Mouse (Mus musculus): ENCODE data around the gene Rps19bp1. TPM values are rescaled to one million over a fixed set of nuclear protein-coding genes. Genes with fewer than 3 reads are reported as not detected.

The Rps19bp1 gene
- total and polyA plus RNA-seq, 2 experiments, result 8.3 to 17.0 TPM

DNA sequence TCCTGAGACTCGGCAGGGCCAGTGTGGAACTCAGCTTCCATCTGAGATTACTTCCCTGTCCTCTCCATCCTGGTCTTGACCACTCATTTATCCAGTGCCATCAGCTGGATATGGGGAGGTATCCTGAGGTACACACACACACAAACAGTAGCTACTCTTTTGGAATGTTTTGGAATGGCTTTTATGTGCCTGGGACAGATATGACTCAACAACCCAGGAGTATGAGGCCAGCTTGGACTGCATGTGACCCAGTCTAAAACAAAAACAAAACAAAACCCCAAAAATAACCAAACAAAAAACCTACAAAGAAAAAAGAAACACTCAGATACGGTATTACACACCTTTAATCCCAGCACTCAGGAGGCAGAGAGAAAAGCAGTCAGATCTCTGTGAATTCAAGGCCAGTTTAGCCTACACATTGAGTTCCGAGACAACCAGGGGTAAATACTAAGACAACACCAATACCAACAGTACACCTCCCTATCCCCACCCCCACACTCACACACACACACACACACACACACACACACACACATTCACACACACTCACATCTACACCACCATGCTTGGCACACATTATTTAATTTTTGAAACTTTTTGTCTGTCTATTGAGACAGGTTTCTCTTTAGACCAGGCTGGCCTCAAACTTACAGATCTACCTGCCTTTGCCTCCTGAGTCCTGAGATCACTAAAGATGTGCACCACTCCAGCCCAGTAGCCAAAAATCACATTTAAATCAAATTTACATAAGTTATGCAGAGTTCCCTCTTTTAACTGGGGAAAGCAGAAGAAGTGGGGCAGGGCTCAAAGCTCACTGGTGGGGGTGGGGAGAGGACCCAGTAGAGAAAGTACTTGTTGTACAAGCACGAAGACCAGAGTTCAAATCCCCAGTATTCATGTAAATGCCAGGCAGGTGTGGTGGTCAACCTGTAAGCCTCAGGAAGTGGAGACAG lies 44.1 kb downstream of the Rps19bp1 start:
- Histone ChIP-seq H3K27ac (replicated peaks; ENCODE audit: insufficient read depth, low read depth, low read length) (no peak overlapping the region), H3K9ac (ENCODE audit: low read depth, low read length) (no peak overlapping the region)
- DNase-seq (ENCODE audit: extremely low read depth, low read depth, low spot score), result no peak

GRCm38 (mm10) chr15:80219211-80219610 lies 44.9 kb downstream of the Rps19bp1 start:
- no peak overlapping the region for H3K9ac ChIP-seq (ENCODE audit: low read depth, low read length)
- no peak for DNase-seq (ENCODE audit: extremely low read depth, low read depth, low spot score)
- no peaks in the 10 kb centered on the region; the same call in 1 of the 2 replicates for H3K4me1 ChIP-seq (ENCODE audit: control insufficient read depth, insufficient read depth, low read length)
- H3K27me3 ChIP-seq (ENCODE audit: control insufficient read depth, insufficient read depth, low read length), result no peaks in the 10 kb centered on the region
- no peaks in the 10 kb centered on the region for H3K36me3 ChIP-seq (ENCODE audit: control insufficient read depth, insufficient read depth, low read length)
- no peak for TF ChIP-seq POLR2A (IDR thresholded peaks at IDR 0.05; ENCODE audit: extremely low read depth, insufficient read depth, low read length)
- TF ChIP-seq CTCF (IDR thresholded peaks at IDR 0.05; ENCODE audit: low read depth, low read length), result no peak
- no peak overlapping the region; the same call in 1 of the 2 replicates for H3K4me3 ChIP-seq (ENCODE audit: insufficient read depth, low read depth, low read length)
- 48% methylated on average over 14 of the region's 14 CpGs for WGBS
- H3K79me2 ChIP-seq (ENCODE audit: control insufficient read depth, insufficient read depth, low read length), result no peaks in the 10 kb centered on the region
- no peak overlapping the region for H3K27ac ChIP-seq (replicated peaks; ENCODE audit: insufficient read depth, low read depth, low read length)

More for the DNA sequence above, 44.1 kb downstream of the Rps19bp1 start:
- no peaks in the 10 kb centered on the region for H3K79me2 ChIP-seq (ENCODE audit: control insufficient read depth, insufficient read depth, low read length)
- H3K4me1 ChIP-seq (ENCODE audit: control insufficient read depth, insufficient read depth, low read length), result no peaks in the 10 kb centered on the region; the same call in 1 of the 2 replicates
- TF ChIP-seq CTCF (IDR thresholded peaks at IDR 0.05; ENCODE audit: low read depth, low read length) (no peak), POLR2A (IDR thresholded peaks at IDR 0.05; ENCODE audit: extremely low read depth, insufficient read depth, low read length) (no peak)
- no peaks in the 10 kb centered on the region for H3K36me3 ChIP-seq (ENCODE audit: control insufficient read depth, insufficient read depth, low read length)
- 60% methylated on average over 4 of the region's 4 CpGs for WGBS
- no peaks in the 10 kb centered on the region for H3K27me3 ChIP-seq (ENCODE audit: control insufficient read depth, insufficient read depth, low read length)
- no peak overlapping the region for H3K4me3 ChIP-seq (ENCODE audit: insufficient read depth, low read depth, low read length)

DNA sequence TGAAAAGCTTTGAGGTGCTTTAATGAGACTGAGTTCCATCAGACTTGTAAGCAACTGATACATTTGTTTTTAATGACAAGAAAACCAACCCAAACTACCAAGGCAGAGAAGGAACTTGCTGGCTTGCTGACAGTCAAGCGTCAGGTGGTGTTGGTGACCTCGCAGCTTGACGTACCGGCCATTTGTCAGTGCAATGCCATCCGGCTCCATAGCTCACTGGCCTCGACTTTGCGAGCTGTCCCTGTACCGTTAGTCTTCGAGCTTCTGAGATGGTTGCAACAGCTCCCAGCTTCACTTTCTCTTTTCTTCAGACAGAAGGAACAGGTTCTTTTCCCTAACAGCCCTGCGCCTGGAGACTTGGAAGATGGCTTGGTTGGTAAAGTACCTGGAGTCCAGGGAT lies 46.6 kb downstream of the Rps19bp1 start:
- no peaks in the 10 kb centered on the region for H3K79me2 ChIP-seq (ENCODE audit: control insufficient read depth, insufficient read depth, low read length)
- no peak overlapping the region for H3K4me3 ChIP-seq (ENCODE audit: insufficient read depth, low read depth, low read length)
- no peaks in the 10 kb centered on the region for H3K27me3 ChIP-seq (ENCODE audit: control insufficient read depth, insufficient read depth, low read length)
- no peak for DNase-seq (ENCODE audit: extremely low read depth, low read depth, low spot score)
- no peaks in the 10 kb centered on the region; the same call in 1 of the 2 replicates for H3K4me1 ChIP-seq (ENCODE audit: control insufficient read depth, insufficient read depth, low read length)
- H3K9ac ChIP-seq (ENCODE audit: low read depth, low read length), result no peak overlapping the region
- H3K27ac ChIP-seq (replicated peaks; ENCODE audit: insufficient read depth, low read depth, low read length), result no peak overlapping the region
- 88% methylated on average over 10 of the region's 10 CpGs for WGBS
- TF ChIP-seq CTCF (IDR thresholded peaks at IDR 0.05; ENCODE audit: low read depth, low read length) (no peak), POLR2A (IDR thresholded peaks at IDR 0.05; ENCODE audit: extremely low read depth, insufficient read depth, low read length) (no peak)
- H3K36me3 ChIP-seq (ENCODE audit: control insufficient read depth, insufficient read depth, low read length), result no peaks in the 10 kb centered on the region

DNA sequence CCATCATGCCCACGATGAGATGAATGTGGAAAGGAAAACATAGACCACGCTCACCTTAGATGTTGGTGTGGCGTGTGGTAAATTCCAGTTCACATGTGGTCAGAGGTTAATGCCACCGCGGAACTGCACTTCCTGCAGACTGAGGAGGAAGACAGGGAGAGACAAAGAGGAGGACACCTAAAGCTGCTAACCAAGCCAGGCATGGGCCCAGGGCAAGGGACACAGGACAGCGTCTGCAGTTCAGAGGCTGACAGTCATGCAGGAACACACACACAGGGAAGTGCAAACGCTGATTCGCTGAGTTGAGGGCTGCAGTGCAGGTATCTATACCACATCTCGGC lies 47.7 kb downstream of the Rps19bp1 start:
- 52% methylated on average over 9 of the region's 9 CpGs for WGBS
- TF ChIP-seq POLR2A (IDR thresholded peaks at IDR 0.05; ENCODE audit: extremely low read depth, insufficient read depth, low read length) (no peak), CTCF (IDR thresholded peaks at IDR 0.05; ENCODE audit: low read depth, low read length) (no peak)
- no peak for DNase-seq (ENCODE audit: extremely low read depth, low read depth, low spot score)
- Histone ChIP-seq H3K27ac (replicated peaks; ENCODE audit: insufficient read depth, low read depth, low read length) (no peak overlapping the region), H3K9ac (ENCODE audit: low read depth, low read length) (no peak overlapping the region), H3K79me2 (ENCODE audit: control insufficient read depth, insufficient read depth, low read length) (no peaks in the 10 kb centered on the region), H3K4me3 (ENCODE audit: insufficient read depth, low read depth, low read length) (no peak overlapping the region), H3K36me3 (ENCODE audit: control insufficient read depth, insufficient read depth, low read length) (no peaks in the 10 kb centered on the region), H3K4me1 (ENCODE audit: control insufficient read depth, insufficient read depth, low read length) (no peaks in the 10 kb centered on the region; the same call in 1 of the 2 replicates), H3K27me3 (ENCODE audit: control insufficient read depth, insufficient read depth, low read length) (no peaks in the 10 kb centered on the region)

GRCm38 (mm10) chr15:80215716-80216479 lies 48.2 kb downstream of the Rps19bp1 start:
- H3K4me3 ChIP-seq (ENCODE audit: insufficient read depth, low read depth, low read length), result no peak overlapping the region
- no peak for DNase-seq (ENCODE audit: extremely low read depth, low read depth, low spot score)
- H3K79me2 ChIP-seq (ENCODE audit: control insufficient read depth, insufficient read depth, low read length), result no peaks in the 10 kb centered on the region
- no peak overlapping the region for H3K27ac ChIP-seq (replicated peaks; ENCODE audit: insufficient read depth, low read depth, low read length)
- H3K27me3 ChIP-seq (ENCODE audit: control insufficient read depth, insufficient read depth, low read length), result no peaks in the 10 kb centered on the region
- 27% methylated on average over 10 of the region's 10 CpGs for WGBS
- H3K36me3 ChIP-seq (ENCODE audit: control insufficient read depth, insufficient read depth, low read length), result no peaks in the 10 kb centered on the region
- H3K4me1 ChIP-seq (ENCODE audit: control insufficient read depth, insufficient read depth, low read length), result no peaks in the 10 kb centered on the region; the same call in 1 of the 2 replicates
- peak; percentile 62 for TF ChIP-seq CTCF (IDR thresholded peaks at IDR 0.05; ENCODE audit: low read depth, low read length)
- TF ChIP-seq POLR2A (IDR thresholded peaks at IDR 0.05; ENCODE audit: extremely low read depth, insufficient read depth, low read length), result no peak
- no peak overlapping the region for H3K9ac ChIP-seq (ENCODE audit: low read depth, low read length)

Measured in liver, adult 2 months (tissue).